Mouse (Mus musculus): ENCODE measurements around the gene Rrm1.

GRCm38 (mm10) chr7:102417398-102417797, 24.1 kb upstream of the Rrm1 start:
- peak; percentile 92 for TF ChIP-seq CTCF (IDR thresholded peaks at IDR 0.05)
- no peak for TF ChIP-seq EP300 (IDR thresholded peaks at IDR 0.05)

Data from lung, postnatal 0 days (tissue).